Mouse (Mus musculus) retina, embryonic 14.5 days (tissue): ENCODE results near the gene Speer1.
"Not testable (repeated sequence)": the region's sequence is repeated elsewhere in the genome, so short reads cannot be mapped to it uniquely, and the experiment has no call there.

Experiments used
- DNase-seq: peaks from one replicate; pipeline ENCODE4 v3.0.0-alpha.2; 2015; ENCODE audit warnings: low spot score

Gene Speer1

DNA sequence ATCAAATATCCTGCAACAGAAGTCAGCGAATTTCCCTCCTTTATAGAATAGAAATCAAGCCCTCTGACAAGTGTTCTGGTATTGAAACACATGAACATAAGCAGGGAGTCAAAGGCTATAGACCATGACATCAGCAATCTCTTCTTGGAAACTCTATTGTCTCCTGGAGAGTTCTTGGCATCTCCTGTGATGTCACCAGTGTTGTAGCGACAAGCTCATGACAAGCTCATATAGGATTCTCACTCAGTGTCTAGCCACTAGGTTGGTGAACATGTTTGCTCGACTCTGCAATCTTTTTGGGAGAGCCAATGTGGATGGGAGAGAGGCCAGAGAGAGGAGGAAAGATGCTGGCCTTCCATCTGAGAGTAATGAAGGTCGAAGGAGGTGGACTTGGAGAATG, at the start of gene Speer1:
Gene Speer1 (plus strand): TSS at position 301 of the 400 bp plus-strand sequence.
- DNase-seq: not testable (repeated sequence)
